Mouse (Mus musculus): Measurements from ENCODE around the gene Nmnat3.

Gene Nmnat3

GRCm38 (mm10) chr9:98367333-98367962 is 80.2 kb downstream of the Nmnat3 start:
- DNase-seq: no peak

GRCm38 (mm10) chr9:98369707-98370106 is 82.5 kb downstream of the Nmnat3 start:
- DNase-seq: no peak

- no peak for DNase-seq
Observed at GRCm38 (mm10) chr9:98373358-98373757, 86.1 kb downstream of the Nmnat3 start.

- DNase-seq: no peak
Observed at GRCm38 (mm10) chr9:98374897-98375296, 87.7 kb downstream of the Nmnat3 start.

- DNase-seq: no peak
Observed at GRCm38 (mm10) chr9:98375329-98376170, 88.3 kb downstream of the Nmnat3 start.

- no peak for DNase-seq
Observed at GRCm38 (mm10) chr9:98379736-98380135, 92.5 kb downstream of the Nmnat3 start.

GRCm38 (mm10) chr9:98380593-98380992 is 93.4 kb downstream of the Nmnat3 start:
- DNase-seq: no peak

- DNase-seq: peak; percentile 46 to 63
Observed at GRCm38 (mm10) chr9:98387741-98388632, 100.8 kb downstream of the Nmnat3 start.

- DNase-seq: no peak
Observed at GRCm38 (mm10) chr9:98388633-98388965, 101.4 kb downstream of the Nmnat3 start.

GRCm38 (mm10) chr9:98393496-98393895 is 106.3 kb downstream of the Nmnat3 start:
- no peak for DNase-seq

- no peak for DNase-seq
Observed at GRCm38 (mm10) chr9:98397211-98397610, 110.0 kb downstream of the Nmnat3 start.

- no peak for DNase-seq
Observed at GRCm38 (mm10) chr9:98397866-98398265, 110.6 kb downstream of the Nmnat3 start.

GRCm38 (mm10) chr9:98400185-98400894 is 113.1 kb downstream of the Nmnat3 start:
- peak; percentile 38 to 56 for DNase-seq

- DNase-seq: no peak
Observed at GRCm38 (mm10) chr9:98401611-98402010, 114.4 kb downstream of the Nmnat3 start.

- peak in 1 of 2 experiments; percentile 31 for DNase-seq
Observed at GRCm38 (mm10) chr9:98407771-98408170, 120.5 kb downstream of the Nmnat3 start.

- DNase-seq: peak; percentile 80 to 88
Observed at GRCm38 (mm10) chr9:98409137-98409536, 121.9 kb downstream of the Nmnat3 start.

GRCm38 (mm10) chr9:98415427-98415826 is 128.2 kb downstream of the Nmnat3 start:
- DNase-seq: no peak

- DNase-seq: peak; percentile 26 to 32
Observed at GRCm38 (mm10) chr9:98417919-98418318, 130.7 kb downstream of the Nmnat3 start.

GRCm38 (mm10) chr9:98418346-98418745 is 131.1 kb downstream of the Nmnat3 start:
- no peak for DNase-seq

GRCm38 (mm10) chr9:98420666-98421065 is 133.4 kb downstream of the Nmnat3 start:
- DNase-seq: no peak

GRCm38 (mm10) chr9:98421903-98422302 is 134.7 kb downstream of the Nmnat3 start:
- DNase-seq: no peak

GRCm38 (mm10) chr9:98422656-98423055 is 135.4 kb downstream of the Nmnat3 start, which contains the start of gene Rbp1:
Gene Rbp1 (plus strand): TSS chr9:98422961.
- DNase-seq: no peak

Data from cerebellum, postnatal 14 days (tissue).